Mouse (Mus musculus) layer of hippocampus, adult 11-12 months (tissue): Measurements from ENCODE around the gene Cers2.

Source experiments
- DNase-seq: peaks from one replicate; pipeline ENCODE4 v3.0.0; 2022; ENCODE audit warnings: low spot score

Gene Cers2

GRCm38 (mm10) chr3:95289419-95289818 is 25.2 kb upstream of the Cers2 start:
- DNase-seq: no peak

GRCm38 (mm10) chr3:95290156-95290555 is 24.4 kb upstream of the Cers2 start:
- no peak for DNase-seq

GRCm38 (mm10) chr3:95291041-95291440 is 23.6 kb upstream of the Cers2 start:
- no peak for DNase-seq

GRCm38 (mm10) chr3:95292899-95293298 is 21.7 kb upstream of the Cers2 start:
- no peak for DNase-seq

GRCm38 (mm10) chr3:95293537-95293936 is 21.1 kb upstream of the Cers2 start:
- DNase-seq: no peak

- DNase-seq: no peak
Measured at GRCm38 (mm10) chr3:95294316-95294715, 20.3 kb upstream of the Cers2 start.

- DNase-seq: no peak
Measured at GRCm38 (mm10) chr3:95294718-95295117, 19.9 kb upstream of the Cers2 start.

GRCm38 (mm10) chr3:95295321-95296102 is 19.1 kb upstream of the Cers2 start:
- no peak for DNase-seq

- DNase-seq: peak; percentile 42
Measured at GRCm38 (mm10) chr3:95296103-95296469, 18.5 kb upstream of the Cers2 start.

- DNase-seq: no peak
Measured at GRCm38 (mm10) chr3:95298018-95298417, 16.6 kb upstream of the Cers2 start.

GRCm38 (mm10) chr3:95301204-95301796 is 13.3 kb upstream of the Cers2 start:
- no peak for DNase-seq

GRCm38 (mm10) chr3:95306244-95306643 is 8.3 kb upstream of the Cers2 start:
- no peak for DNase-seq

GRCm38 (mm10) chr3:95307100-95307499 is 7.5 kb upstream of the Cers2 start, which contains the start of gene Anxa9:
TSS of gene Anxa9 (minus strand) at chr3:95307176.
- DNase-seq: no peak

GRCm38 (mm10) chr3:95310496-95310895 is 4.1 kb upstream of the Cers2 start:
- no peak for DNase-seq

GRCm38 (mm10) chr3:95310968-95311882 is 3.4 kb upstream of the Cers2 start:
- peak; percentile 80 for DNase-seq

GRCm38 (mm10) chr3:95312623-95313022 is 2.0 kb upstream of the Cers2 start:
- no peak for DNase-seq

- no peak for DNase-seq
Measured at GRCm38 (mm10) chr3:95313476-95313875, 1.1 kb upstream of the Cers2 start.

- no peak for DNase-seq
Measured at GRCm38 (mm10) chr3:95314075-95314474, 516 bp upstream of the Cers2 start.

- peak; percentile 79 for DNase-seq
Measured at GRCm38 (mm10) chr3:95315094-95315843, 678 bp downstream of the Cers2 start.

GRCm38 (mm10) chr3:95315844-95316550 is 1.4 kb downstream of the Cers2 start:
- DNase-seq: no peak

- peak; percentile 44 for DNase-seq
Measured at GRCm38 (mm10) chr3:95317414-95318080, 3.0 kb downstream of the Cers2 start.
